Mouse (Mus musculus) spleen, postnatal 4 days (tissue): ENCODE results near the gene Sar1a.

Experiments
- DNase-seq, 2 experiments: peaks; one replicate each; pipeline ENCODE4 v3.0.0; 2022; ENCODE audit warnings: low spot score in 2 of 2

Gene Sar1a

DNA sequence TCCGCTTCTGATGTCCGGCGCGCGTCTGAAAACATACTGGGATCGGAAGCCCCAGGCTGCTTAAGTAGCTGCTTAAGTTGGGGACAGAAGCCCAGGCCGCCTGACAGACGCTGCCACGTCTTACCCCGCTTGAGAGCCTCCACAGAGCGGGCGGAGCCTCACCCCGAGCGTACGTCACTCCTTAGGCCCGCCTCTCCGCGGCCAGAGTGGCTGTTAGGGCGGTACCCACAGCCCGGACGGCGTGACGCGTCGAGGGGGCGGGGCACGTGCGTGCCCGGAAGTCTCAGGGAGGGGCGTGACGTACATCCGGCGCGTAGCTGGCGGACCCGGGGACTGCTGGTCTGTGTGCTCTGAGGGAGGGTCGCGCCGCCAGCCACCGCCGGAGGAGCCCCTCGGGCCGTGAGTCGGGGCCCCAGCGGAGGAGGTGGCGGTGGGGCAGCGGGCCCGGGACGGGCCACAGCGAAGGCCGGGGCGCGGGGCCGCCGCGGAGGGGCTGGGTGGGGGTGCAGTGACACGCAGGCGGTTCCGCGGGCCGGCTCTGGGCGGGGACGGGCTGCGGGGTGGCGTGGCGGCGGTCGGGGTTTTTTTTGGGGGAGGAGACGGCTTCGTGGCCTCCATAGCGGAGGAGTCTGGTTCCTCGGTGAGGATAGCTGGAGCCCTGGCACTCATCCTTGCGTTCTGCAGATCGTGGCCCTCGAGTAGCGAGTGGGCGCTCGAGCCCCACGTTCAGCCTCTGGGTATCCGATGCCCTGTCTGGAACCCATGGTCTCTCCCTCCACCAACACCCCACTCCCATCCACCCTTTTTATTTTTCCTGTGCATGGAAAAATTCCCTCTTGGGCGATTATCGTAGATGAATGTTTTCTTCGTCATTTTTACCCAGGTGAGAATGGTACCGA, at the start of gene Sar1a:
TSS of gene Sar1a (plus strand) at position 285 of the 899 bp plus-strand sequence.
- DNase-seq, result peak; percentile 98 to 99

DNA sequence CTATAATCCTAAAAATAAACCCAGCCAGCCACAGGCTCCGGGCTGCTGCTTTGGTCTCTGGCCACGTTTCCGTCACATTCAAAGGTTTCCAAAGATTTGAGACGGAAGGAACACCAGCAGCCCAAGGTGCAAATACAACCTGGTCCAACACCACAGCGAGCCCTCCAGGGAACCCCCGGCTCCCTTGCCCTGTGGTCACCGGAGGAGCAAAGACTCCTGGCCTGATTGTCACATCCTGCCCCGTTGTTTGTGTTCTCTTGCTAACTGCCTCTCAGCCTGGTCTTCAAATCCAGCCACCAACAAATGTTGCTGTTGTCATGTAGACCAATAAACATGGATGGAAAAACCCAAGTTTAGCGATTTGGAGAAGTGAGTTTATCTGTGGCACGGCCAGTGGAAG, 47.7 kb upstream of the Sar1a start:
- DNase-seq, result no peak

DNA sequence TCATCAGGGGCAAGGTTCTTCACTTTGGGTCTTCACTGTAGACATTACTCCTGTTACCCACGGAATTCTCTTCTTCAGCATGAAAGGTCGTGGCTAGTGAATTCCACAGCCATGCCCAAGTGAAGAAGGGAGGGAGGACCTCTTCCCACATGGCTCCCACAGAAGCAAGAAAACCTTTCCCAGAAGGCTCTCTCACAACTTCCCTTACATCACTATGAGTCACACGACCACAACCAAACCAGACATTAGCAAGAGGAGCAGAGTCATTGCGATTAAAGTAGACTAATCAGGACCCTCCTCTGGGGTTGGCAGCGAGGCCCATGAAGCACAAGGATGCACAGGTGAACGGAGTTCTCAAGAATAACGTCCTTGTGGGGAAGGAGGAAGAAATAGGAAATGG, 43.0 kb upstream of the Sar1a start:
- DNase-seq, result no peak

DNA sequence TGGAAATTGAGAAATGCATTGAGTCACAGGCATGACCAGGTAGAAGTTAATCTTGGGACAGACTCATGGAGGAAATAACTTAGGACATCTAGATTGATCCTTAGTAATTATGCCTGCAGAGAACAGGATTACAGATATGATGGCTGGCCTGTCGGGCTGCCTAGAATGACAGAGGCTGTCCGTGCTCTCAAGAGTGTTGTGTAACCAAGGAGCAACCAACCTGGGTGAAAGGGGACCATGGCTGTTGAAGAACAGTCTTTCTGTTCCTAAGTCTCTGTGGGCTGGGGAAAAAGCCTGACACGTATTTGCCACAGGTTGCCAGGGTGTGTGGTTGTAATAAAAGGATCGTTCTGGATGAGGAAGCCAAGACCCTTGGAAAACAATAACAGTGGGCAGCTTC, 39.7 kb upstream of the Sar1a start:
- DNase-seq, result no peak

DNA sequence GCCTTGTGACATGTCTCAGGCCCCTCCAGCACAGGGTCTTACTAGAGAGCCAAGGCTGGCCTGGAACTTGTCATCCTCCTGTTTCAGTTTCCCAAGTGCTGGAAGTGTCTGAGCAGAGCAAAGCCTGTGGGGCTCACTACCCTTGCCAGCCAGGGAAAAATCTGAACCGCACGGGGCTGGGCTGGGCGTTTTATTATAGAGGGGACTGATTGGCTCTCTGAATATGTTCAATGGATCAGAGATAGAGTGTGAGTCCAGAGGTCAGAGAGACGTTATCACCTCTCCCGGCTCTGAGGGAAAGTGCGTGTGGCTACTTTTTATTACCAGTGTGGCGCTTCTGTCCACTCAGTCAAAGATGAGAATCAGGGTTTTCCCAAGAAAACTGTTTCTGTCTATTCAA, 33.5 kb upstream of the Sar1a start:
- no peak for DNase-seq

DNA sequence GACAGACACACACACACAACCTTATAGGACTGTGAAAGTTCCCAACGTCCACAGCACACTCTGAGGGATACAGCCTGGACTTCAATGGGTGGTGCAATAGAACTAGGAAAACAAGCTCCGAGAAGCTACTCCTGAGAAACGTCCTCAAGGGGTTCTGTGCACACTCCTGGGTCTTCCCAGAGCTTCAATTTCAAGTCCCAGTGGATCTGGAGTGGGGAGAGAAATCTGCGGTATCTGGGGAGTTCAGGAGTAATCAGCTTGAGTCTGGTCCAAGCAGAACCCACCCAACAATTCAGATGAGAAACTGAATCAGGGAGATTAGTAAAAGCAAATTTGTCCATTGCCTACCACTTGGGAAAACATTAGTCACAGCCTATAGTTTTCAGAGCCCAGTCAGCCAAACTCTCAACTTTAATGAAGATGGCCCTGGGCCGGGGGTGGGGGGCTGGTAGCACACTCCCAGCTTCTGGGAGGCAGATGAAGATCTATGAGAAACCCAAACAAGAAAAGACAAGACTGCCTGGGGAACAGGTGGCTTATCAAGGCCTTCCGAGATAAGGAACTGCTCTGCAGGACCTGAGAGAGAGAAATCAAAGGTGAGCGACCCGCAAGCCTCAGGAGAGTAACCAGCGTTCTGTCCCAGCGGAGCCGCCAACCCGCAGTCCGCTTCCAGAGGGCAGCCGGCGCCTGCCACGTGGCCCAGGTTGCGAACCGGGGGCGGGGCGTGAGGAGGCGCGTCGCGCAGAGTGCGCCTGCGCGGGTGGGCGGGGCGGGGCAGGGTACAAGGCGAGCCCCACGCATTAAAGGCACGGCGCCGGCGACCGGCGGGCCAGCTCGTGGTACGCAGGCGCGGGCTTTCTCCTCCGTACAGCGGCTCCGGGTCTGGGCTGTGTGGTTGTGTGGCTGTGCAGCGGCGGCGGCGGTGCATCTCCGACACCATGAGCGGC, 32.0 kb upstream of the Sar1a start, which contains the start of gene Ppa1:
TSS of gene Ppa1 (plus strand) at position 763 of the 947 bp plus-strand sequence.
- DNase-seq, result peak; percentile 77 to 92

DNA sequence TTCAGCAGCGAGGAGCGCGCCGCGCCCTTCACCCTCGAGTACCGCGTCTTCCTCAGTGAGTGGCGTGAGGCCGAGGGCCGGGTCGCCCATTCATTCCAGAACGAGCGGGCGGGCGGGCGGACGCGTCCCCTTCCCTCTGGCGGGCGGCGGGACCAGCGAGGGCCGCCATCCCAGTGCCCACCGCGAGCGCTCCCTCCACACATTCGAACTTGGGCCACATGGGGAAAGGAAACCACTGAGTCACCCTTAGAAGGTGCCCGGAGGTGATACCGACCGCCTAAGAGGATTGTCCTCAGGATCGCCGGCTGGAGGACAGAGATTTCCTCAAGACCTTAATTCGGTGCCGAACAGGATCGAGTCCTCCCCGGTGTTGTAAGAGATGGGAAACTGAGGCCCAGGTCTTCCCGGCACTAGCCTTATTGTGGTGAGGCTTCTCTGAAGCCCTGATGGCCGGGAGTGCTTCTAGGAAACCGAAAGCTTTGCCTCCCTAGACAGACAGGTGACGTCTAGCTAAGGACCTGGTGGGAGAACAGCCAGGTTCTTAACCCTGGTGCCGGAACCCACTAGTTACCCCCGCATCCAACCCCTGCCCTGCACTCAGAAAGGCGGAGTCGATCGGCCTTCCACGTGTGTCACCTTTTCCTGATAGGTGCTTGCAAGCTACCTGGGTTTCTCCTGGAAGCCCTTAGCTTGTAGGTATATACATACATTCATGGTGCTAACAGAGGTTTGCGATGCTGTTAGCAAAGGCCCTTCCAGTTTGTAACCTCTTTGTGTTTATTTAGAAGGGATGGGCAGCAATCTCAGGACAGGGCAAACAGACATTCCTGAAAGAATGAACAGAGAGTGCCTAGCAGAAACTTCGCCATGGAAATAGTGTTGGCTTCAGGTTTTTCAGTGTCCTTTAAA, 31.1 kb upstream of the Sar1a start:
- no peak for DNase-seq

DNA sequence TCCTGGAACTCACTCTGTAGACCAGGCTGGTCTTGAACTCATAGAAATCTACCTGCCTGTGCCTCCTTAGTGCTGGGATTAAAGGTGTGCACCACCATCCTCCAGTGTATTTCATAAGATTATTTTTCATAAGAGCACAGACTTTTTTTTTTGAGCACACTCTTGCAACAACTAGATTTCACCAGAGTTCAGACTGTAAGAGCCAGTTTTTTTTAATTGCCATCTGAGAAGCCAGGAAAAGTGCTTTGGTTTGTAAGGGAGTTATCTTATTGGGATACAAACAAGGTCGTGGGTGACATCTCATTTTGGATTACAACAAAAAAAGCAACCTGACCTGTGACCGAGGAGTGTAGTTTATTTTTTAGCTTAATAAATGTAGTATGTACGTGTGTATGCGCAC, 26.0 kb upstream of the Sar1a start:
- no peak for DNase-seq

DNA sequence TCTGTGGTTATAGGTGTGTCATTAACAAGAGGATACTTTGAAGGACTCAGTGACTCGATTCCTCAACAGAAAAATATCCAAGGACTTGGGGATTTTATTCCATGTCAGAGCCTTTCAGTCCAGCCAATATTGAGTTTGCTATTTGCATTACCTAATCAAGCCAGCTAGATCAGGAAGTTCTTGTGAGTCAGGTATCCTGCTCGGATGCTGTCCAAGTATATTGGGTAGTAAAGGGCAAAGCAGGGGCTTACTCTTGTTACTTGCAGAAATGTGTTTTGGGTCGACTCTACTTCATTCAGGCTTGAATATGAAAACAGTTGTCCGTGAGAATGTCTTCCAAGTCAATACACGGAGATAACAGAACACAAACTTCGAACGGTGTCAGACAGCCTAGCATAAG, 25.4 kb upstream of the Sar1a start:
- no peak for DNase-seq

DNA sequence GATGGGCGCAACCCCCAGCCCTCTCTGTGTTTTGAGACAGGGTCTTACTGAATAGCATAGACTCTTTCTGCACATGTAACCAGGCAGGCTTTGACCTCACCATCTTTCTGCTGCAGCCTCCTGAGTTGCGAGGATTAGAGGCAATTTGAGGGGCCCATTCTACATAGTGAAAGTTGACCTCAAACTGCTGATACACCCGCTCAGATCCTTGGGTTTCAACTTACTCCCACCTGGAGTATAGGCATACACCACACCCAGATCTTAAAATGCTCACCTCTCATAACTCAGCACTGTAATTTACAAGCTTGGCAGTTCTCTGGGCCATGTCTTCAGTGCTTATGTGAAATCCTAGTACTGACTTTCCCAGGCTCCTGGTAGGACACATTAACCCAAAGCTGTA, 24.9 kb upstream of the Sar1a start:
- no peak for DNase-seq

DNA sequence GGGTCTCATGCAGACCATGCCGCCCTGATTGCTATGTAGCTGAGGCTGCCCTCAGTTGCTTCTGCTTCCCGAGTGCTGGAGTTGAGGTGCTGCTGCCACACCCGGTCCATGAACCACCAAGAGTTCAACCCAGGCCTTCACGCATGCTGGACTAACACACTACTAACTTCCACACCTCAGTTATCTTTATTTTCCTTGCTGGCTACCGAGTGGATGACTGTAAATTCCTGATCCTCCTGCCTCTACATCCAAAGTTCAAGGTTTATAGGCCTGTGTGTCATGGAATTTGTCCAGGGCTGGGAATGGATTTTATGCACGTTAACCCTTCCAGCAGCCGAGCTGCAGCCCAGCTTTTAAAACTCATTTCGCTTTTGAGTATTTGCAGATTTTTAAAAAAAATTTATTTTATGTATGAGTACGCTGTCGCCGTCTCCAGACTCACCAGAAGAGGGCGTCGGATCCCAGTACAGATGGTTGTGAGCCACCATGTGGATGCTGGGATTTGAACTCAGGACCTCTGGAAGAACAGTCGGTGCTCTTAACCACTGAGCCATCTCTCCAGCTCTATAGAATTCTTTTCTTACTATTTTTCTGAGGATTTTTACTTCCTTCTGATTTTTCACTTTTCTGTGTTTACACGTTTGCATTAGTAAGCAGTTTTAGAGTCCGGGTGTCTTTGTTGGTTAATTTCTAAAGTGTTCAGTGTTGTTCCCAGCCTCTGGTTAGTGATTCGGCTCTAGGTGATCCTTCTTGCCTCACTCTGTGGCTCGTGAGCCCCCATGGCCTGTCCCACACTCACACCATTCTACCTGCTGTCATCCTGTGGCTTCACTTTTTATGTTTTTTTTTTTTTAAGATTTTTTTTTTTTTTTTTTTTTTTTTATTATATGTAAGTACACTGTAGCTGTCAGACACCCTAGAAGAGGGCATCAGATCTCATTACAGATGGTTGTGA, 22.9 kb upstream of the Sar1a start:
- no peak for DNase-seq

DNA sequence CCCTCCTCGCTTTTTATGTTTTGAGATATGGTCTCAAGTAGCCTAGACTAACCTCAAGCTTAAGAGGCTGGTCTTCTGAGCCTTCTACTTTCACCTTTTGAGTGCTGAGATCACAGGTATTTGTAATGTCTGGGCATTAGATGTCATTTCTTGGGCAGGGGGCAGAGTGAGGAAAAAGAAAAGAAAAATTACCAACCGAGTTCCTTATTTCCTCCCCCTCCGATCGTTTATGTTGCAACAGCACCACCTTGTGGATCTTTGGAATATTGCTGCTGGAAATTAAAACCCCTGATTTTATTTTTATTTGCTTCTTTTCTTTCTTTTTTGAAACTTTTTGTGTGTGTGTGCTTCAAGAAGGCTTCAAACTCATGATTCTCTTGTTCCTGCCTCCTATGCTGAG, 22.1 kb upstream of the Sar1a start:
- DNase-seq, result peak; percentile 37 to 75

DNA sequence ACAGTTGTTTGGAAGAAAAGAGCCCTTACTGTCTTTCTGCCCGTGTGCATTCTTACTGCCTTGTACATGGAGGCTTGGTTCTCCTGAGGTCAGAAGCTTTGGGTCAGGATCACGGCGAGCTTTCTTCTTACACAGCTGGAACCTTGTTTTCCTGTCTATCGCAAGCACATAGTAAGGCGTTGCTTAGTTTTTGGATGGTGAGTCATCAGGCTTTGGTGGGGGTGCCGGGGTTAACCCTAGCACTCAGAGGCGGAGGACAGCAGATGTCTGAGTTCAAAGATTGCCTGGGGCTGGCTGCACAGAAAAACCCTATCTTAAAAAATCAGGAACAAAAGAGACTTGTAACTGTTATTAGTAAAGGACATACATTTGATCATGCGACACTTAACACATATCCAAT, 18.2 kb upstream of the Sar1a start:
- no peak for DNase-seq

DNA sequence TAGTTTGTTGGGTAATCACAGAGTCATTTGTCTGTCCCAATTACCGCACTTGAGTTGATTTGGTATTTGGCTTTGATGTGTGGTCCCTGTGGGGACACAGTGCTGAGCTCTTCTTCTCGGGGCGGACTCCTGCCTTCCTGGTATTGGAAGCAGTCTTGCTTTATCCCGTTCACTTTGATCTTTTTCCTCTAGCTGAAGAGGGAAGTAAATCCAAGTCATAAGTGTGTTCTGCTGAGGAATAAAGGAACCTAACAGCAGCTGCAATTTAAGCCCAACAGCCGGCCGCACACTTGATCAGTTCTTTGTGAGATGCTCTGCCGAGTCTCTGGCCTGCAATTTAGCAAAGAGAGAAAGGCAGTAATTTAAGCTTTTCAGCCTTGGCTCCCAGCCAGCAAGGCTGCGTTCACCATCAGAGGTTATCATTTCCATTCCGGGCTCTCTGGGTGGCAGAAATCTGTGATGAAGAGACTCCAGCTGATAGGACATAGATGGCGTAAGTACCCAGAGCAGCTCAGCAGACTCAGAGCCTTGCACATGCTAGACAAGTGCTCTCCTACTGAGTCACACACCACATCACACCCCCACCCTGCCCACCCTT, 17.6 kb upstream of the Sar1a start:
- DNase-seq, result no peak

DNA sequence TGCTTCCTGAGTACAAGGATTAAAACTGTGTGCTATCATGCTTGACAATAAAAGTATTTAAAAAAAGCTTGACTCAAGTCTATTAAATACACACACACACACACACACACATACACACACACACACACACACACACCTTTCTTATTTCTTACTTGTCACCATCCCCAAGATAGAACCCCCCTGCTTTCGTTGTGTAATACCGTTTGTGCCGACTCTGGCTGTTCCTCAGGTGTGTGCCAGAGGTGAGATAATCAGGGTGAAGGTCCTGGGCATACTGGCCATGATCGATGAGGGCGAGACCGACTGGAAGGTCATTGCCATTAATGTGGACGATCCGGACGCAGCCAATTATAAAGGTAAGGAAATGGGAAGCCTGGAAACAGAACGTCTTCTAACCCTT, 15.0 kb upstream of the Sar1a start:
- no peak for DNase-seq

DNA sequence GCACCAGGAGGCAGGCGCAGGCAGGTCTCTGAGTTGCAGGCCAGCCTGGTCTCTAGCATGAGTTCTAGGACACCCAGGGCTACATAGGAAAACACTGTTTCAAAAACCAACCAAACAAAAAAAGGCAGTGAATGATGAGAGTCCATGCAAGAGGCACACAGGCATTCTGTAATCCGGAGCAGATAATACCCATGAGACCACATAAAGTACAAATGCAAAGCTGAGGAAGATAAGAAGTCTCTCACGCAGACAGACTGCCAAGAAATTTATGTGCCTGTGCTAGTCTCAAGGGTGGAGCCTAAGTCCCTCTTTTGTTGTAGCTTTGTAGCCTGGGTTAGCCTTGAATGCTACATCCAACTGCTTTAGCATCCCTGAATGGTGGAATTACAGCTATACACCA, 14.4 kb upstream of the Sar1a start:
- no peak for DNase-seq

DNA sequence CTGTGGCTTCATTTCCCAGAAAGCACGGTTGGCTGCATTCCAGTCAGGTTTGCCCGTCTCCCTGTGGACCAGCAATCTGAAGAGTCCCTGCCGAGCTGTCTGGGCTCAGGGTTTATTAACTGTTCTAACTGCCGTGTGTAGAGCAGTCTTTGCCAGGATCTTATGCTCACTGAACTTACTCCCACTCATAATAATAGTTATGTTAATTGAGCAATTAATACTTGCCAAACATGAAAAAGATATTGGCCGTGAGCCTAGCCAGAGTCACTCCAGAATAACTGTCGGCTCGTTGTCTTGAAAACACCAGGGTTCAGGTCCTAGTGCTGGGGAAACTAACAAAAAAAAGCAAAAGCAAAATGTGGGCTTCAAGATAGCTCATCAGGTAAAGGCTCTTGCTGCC, 10.8 kb upstream of the Sar1a start:
- no peak for DNase-seq

DNA sequence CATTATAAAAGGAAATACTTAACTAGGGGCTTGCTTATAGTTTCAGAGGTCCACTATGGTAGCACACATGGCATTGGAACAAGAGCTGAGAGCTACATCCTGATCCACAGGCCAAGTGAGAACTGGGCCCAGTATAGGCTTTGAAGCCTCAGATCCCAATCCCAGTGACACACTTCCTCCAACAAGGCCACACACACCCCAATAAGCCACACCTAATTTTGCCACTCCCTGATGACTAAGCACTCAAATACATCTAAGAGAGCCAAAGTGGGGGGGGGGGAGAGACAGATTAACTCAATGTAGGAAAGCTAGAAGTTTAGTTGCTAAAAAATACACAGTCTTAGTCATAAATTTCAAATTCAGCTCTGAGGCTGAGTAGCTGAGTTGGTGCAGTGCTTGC, 10.2 kb upstream of the Sar1a start:
- no peak for DNase-seq

DNA sequence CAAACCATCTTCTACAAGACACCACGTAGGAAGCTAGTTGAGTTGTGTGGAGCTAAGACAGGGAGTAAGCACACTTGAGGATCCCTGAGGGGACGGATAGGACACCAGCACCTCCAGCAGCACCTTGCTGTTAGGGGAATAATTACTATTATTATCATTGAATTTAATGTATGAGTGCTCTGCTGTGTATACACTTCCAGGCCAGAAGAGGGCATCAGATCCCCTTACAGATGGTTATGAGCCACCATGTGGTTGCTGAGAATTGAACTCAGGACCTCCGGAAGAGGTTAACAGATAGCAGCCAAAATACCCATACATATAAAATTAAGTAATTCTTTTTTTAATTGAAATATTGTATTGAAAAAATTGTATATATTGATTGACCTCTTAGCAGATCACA, 9.3 kb upstream of the Sar1a start:
- no peak for DNase-seq

DNA sequence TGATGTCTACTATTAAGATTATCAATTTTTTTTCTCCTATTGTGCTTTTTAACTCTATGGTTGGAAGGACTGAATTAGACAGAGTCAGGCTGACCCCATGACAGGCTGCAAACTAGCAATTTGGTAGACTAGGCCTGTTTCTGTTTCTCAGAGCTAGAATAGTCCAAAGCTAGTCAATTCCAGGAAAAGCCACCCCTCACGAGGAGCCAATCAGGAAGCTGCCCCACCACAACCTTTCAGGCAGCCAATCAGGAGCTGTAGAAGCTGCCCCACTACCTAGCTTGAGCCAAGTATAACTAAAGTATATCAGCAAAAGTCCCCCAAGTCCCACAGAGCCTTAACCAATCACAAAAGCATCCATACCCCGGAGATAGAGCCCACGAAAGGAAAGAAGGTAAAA, 4.2 kb upstream of the Sar1a start:
- no peak for DNase-seq
